Mouse (Mus musculus) C2C12 (cell line): Measurements from ENCODE around the gene Tssk1. TPM values are rescaled to one million over a fixed set of nuclear protein-coding genes. Genes with fewer than 3 reads are reported as not detected.

Experiments used
- H3K27me3 ChIP-seq: one replicate; pipeline ENCODE4 v1.6.1; 2011; ENCODE audit not compliant: control insufficient read depth, insufficient read depth, insufficient read length
- H3K36me3 ChIP-seq: one replicate; pipeline ENCODE4 v1.6.1; 2011; ENCODE audit not compliant: control insufficient read depth, insufficient read depth
- H3K4me3 ChIP-seq: one replicate; pipeline ENCODE4 v1.5.1; 2011; ENCODE audit warnings: mild to moderate bottlenecking, control low read depth; ENCODE audit not compliant: poor library complexity, insufficient read depth, severe bottlenecking
- H3K79me2 ChIP-seq: one replicate; pipeline ENCODE4 v1.6.1; 2011; ENCODE audit not compliant: control insufficient read depth, insufficient read depth
- H3K79me3 ChIP-seq: one replicate; pipeline ENCODE4 v1.6.1; 2011; ENCODE audit warnings: low read depth, control low read depth
- H3ac ChIP-seq: one replicate; pipeline ENCODE3; 2011; ENCODE audit warnings: low read depth; ENCODE audit not compliant: control insufficient read depth, insufficient read length
- CEBPB ChIP-seq: IDR thresholded peaks from one replicate; pipeline ENCODE4 v1.6.1; 2011; ENCODE audit warnings: low read depth, mild to moderate bottlenecking, control low read depth, moderate library complexity
- CTCF ChIP-seq: IDR thresholded peaks from one replicate; pipeline ENCODE4 v1.5.1; 2011; ENCODE audit not compliant: control insufficient read depth, insufficient read depth, insufficient read length
- FOSL1 ChIP-seq: IDR thresholded peaks from one replicate; pipeline ENCODE4 v1.8.0; 2011; ENCODE audit warnings: mild to moderate bottlenecking, low read length; ENCODE audit not compliant: poor library complexity, insufficient read depth, severe bottlenecking
- MAX ChIP-seq: IDR thresholded peaks from one replicate; pipeline ENCODE4 v1.6.1; 2011; ENCODE audit warnings: mild to moderate bottlenecking, control low read depth
- MYOD1 ChIP-seq: IDR thresholded peaks from one replicate; pipeline ENCODE4 v1.6.1; 2011; ENCODE audit warnings: low read depth; ENCODE audit not compliant: control insufficient read depth, insufficient read length
- MYOG ChIP-seq: IDR thresholded peaks from one replicate; pipeline ENCODE4 v1.6.1; 2011; ENCODE audit not compliant: control insufficient read depth, insufficient read length; ENCODE audit errors: extremely low read depth
- USF1 ChIP-seq: IDR thresholded peaks from one replicate; pipeline ENCODE4 v1.6.1; 2011; ENCODE audit warnings: low read depth, mild to moderate bottlenecking, control low read depth, moderate library complexity
- polyA plus RNA-seq: library from polyadenylated mRNA; unstranded; fragments of >200 nt; fragmentation: generic; extraction: Trizol; gene quantifications from one replicate; pipeline ENCODE4 v1.2.1, GENCODE M21; 2012; ENCODE audit warnings: missing spikeins

Tssk1 gene
- polyA plus RNA-seq, 1 experiment, result 0.05 TPM

GRCm38 (mm10) chr16:17853263-17853662 is 40.8 kb upstream of the Tssk1 start:
- no peak overlapping the region for H3K4me3 ChIP-seq
- no peaks in the 10 kb centered on the region for H3K79me2 ChIP-seq
- H3K36me3 ChIP-seq, result peaks cover 76% of the 10 kb centered on the region
- no peaks in the 10 kb centered on the region for H3K79me3 ChIP-seq
- no peaks in the 10 kb centered on the region for H3K27me3 ChIP-seq
- no peak overlapping the region for H3ac ChIP-seq
- TF ChIP-seq CEBPB, result no peak

GRCm38 (mm10) chr16:17857157-17857556 is 36.9 kb upstream of the Tssk1 start:
- Histone ChIP-seq H3K27me3 (no peaks in the 10 kb centered on the region), H3K4me3 (no peak overlapping the region), H3K79me2 (peaks cover 2% of the 10 kb centered on the region), H3K79me3 (no peaks in the 10 kb centered on the region), H3K36me3 (peaks cover 68% of the 10 kb centered on the region), H3ac (no peak overlapping the region)
- TF ChIP-seq USF1, result no peak
- TF ChIP-seq MYOG, result no peak
- no peak for TF ChIP-seq FOSL1
- TF ChIP-seq CEBPB, result no peak
- no peak for TF ChIP-seq MYOD1
- TF ChIP-seq MAX, result no peak
- TF ChIP-seq CTCF, result no peak

- H3ac ChIP-seq, result no peak overlapping the region
- H3K4me3 ChIP-seq, result no peak overlapping the region
- no peaks in the 10 kb centered on the region for H3K79me3 ChIP-seq
- H3K36me3 ChIP-seq, result peaks cover 58% of the 10 kb centered on the region
- H3K27me3 ChIP-seq, result no peaks in the 10 kb centered on the region
- peaks cover 7% of the 10 kb centered on the region for H3K79me2 ChIP-seq
- TF ChIP-seq MYOD1 (no peak), USF1 (no peak), MAX (no peak), FOSL1 (no peak), CEBPB (no peak), CTCF (no peak), MYOG (no peak)
Measured at GRCm38 (mm10) chr16:17858592-17858991, 35.4 kb upstream of the Tssk1 start.

- H3K4me3 ChIP-seq, result no peak overlapping the region
- H3K36me3 ChIP-seq, result peaks cover 21% of the 10 kb centered on the region
Measured at GRCm38 (mm10) chr16:17865293-17865692, 28.7 kb upstream of the Tssk1 start.

GRCm38 (mm10) chr16:17865770-17866169 is 28.3 kb upstream of the Tssk1 start:
- Histone ChIP-seq H3K79me3 (peaks cover 8% of the 10 kb centered on the region), H3K36me3 (peaks cover 19% of the 10 kb centered on the region), H3K27me3 (no peaks in the 10 kb centered on the region), H3K4me3 (no peak overlapping the region), H3ac (no peak overlapping the region), H3K79me2 (peaks cover 28% of the 10 kb centered on the region)
- TF ChIP-seq CEBPB, result no peak
- no peak for TF ChIP-seq USF1
- no peak for TF ChIP-seq MYOD1
- no peak for TF ChIP-seq FOSL1
- TF ChIP-seq MYOG, result no peak
- no peak for TF ChIP-seq MAX
- no peak for TF ChIP-seq CTCF

More at GRCm38 (mm10) chr16:17865293-17865692, 28.7 kb upstream of the Tssk1 start:
- TF ChIP-seq CTCF, result no peak
- TF ChIP-seq MYOD1, result no peak
- TF ChIP-seq MAX, result no peak
- H3K79me3 ChIP-seq, result peaks cover 8% of the 10 kb centered on the region
- peaks cover 28% of the 10 kb centered on the region for H3K79me2 ChIP-seq
- H3ac ChIP-seq, result no peak overlapping the region
- H3K27me3 ChIP-seq, result no peaks in the 10 kb centered on the region

- Histone ChIP-seq H3K79me3 (peaks cover 26% of the 10 kb centered on the region), H3K4me3 (no peak overlapping the region), H3K79me2 (peaks cover 45% of the 10 kb centered on the region), H3K27me3 (no peaks in the 10 kb centered on the region), H3ac (no peak overlapping the region), H3K36me3 (peaks cover 29% of the 10 kb centered on the region)
- TF ChIP-seq MYOD1, result no peak
- TF ChIP-seq MAX, result no peak
- no peak for TF ChIP-seq USF1
- TF ChIP-seq FOSL1, result no peak
- no peak for TF ChIP-seq CTCF
- TF ChIP-seq MYOG, result no peak
- no peak for TF ChIP-seq CEBPB
Measured at GRCm38 (mm10) chr16:17871248-17871647, 22.8 kb upstream of the Tssk1 start.
